Mouse (Mus musculus): ENCODE data around the gene Sfr1. TPM values are rescaled to one million over a fixed set of nuclear protein-coding genes. Genes with fewer than 3 reads are reported as not detected.
A peak's percentile ranks its signal among the peaks of the same experiment; 100 is the strongest.

Gene Sfr1
- polyA plus RNA-seq, 1 experiment from 2014 or later = 384 TPM

DNA sequence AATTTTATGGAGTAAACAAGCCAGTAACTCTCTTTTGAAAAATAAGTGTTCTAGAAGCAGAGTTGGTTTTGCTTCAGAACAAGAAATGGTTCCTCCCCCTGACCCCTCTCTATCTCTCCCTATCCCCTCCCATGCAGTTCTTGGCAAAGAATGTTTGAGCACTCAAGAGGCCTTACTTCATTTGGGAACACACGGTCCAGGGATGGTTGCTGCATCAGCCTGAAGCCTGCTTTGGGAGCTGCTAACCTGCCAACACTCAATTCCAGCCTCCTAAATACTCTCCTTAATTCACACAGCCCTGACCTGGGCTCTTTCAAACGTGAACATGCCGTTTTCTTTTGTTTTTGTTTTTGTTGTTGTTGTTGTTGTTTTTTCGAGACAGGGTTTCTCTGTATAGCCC is 6.6 kb upstream of the Sfr1 start:
- Histone ChIP-seq H3K9me3 (replicated peaks; ENCODE audit: control insufficient read depth, low read length) (no peaks in the 10 kb centered on the region), H3K4me1 (ENCODE audit: control insufficient read depth, insufficient read depth, low read length) (no peaks in the 10 kb centered on the region), H3K27ac (replicated peaks; ENCODE audit: low read depth, low read length) (no peak overlapping the region), H3K36me3 (replicated peaks; ENCODE audit: control insufficient read depth, insufficient read depth, low read depth, low read length) (no peaks in the 10 kb centered on the region), H3K27me3 (ENCODE audit: control insufficient read depth, insufficient read depth, low read length) (no peaks in the 10 kb centered on the region), H3K9ac (replicated peaks; ENCODE audit: low read length) (no peak overlapping the region), H3K4me3 (ENCODE audit: low read depth, low read length) (no peak overlapping the region), H3K4me2 (ENCODE audit: low read depth, low read length) (no peak overlapping the region)
- WGBS = 79% methylated on average over 4 of the region's 4 CpGs
- ATAC-seq (replicated peaks; ENCODE audit: insufficient number of reproducible peaks, low FRiP score, low TSS enrichment, low read depth) (no peak), DNase-seq (ENCODE audit: low spot score) (no peak)

DNA sequence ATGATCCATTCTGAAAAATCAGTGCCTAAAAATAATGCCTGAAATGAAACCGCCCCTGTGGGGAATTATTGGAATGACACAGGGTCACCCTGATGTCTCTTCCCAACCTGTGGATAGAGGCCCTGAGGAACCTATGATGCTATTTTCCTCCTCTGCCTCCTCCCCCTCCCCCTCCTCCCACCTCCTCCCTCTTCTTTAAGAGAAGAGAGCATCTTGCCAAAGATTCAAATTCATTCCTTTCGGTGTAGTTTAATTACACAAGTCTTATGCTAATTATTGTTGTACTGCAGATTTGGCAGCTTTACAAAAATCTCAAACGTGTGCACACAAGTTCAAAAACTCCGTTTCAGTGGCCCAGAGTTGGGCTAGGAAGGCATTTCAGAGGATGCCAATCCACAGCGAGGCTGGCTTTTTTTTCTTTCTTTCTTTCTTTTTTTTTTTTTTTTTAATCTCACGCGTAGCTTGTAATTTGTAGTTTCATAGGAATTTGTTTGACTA is 5.8 kb upstream of the Sfr1 start:
- 76% methylated on average over 7 of the region's 7 CpGs for WGBS
- ATAC-seq (replicated peaks; ENCODE audit: insufficient number of reproducible peaks, low FRiP score, low TSS enrichment, low read depth) (no peak), DNase-seq (ENCODE audit: low spot score) (no peak)
- H3K4me1 ChIP-seq (ENCODE audit: control insufficient read depth, insufficient read depth, low read length) = no peaks in the 10 kb centered on the region
- no peak overlapping the region for H3K27ac ChIP-seq (replicated peaks; ENCODE audit: low read depth, low read length)
- H3K27me3 ChIP-seq (ENCODE audit: control insufficient read depth, insufficient read depth, low read length) = no peaks in the 10 kb centered on the region
- no peaks in the 10 kb centered on the region for H3K36me3 ChIP-seq (replicated peaks; ENCODE audit: control insufficient read depth, insufficient read depth, low read depth, low read length)
- no peaks in the 10 kb centered on the region for H3K9me3 ChIP-seq (replicated peaks; ENCODE audit: control insufficient read depth, low read length)
- no peak overlapping the region for H3K4me3 ChIP-seq (ENCODE audit: low read depth, low read length)
- H3K9ac ChIP-seq (replicated peaks; ENCODE audit: low read length) = no peak overlapping the region
- H3K4me2 ChIP-seq (ENCODE audit: low read depth, low read length) = no peak overlapping the region

DNA sequence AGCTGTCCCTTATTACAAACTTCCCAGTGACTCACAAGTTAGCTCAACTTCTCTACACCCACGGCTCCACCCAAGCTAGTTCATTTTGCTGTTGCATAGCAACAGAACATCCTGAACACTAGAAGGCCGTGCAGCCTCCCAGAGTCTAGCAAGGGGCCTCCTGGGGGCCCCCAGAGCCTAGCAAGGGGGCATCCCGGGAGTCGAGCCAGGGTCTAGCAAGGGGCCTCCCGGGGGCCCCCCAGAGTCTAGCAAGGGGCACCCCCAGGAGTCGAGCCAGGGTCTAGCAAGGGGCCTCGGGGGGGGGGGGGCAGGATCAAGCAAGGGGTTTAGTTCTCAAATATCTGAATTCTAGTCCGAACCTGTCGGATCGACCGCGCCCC is 801 bp upstream of the Sfr1 start:
- Histone ChIP-seq H3K9me3 (replicated peaks; ENCODE audit: control insufficient read depth, low read length) (no peaks in the 10 kb centered on the region), H3K9ac (replicated peaks; ENCODE audit: low read length) (peak overlapping the region; percentile 63), H3K4me1 (ENCODE audit: control insufficient read depth, insufficient read depth, low read length) (no peaks in the 10 kb centered on the region), H3K27ac (replicated peaks; ENCODE audit: low read depth, low read length) (peak overlapping the region; percentile 89), H3K4me3 (ENCODE audit: low read depth, low read length) (peak overlapping the region; percentile 73), H3K36me3 (replicated peaks; ENCODE audit: control insufficient read depth, insufficient read depth, low read depth, low read length) (no peaks in the 10 kb centered on the region; the same call in 1 of the 2 replicates), H3K27me3 (ENCODE audit: control insufficient read depth, insufficient read depth, low read length) (no peaks in the 10 kb centered on the region), H3K4me2 (ENCODE audit: low read depth, low read length) (peak overlapping the region; percentile 61)
- DNase-seq (ENCODE audit: low spot score) (peak; percentile 84), ATAC-seq (replicated peaks; ENCODE audit: insufficient number of reproducible peaks, low FRiP score, low TSS enrichment, low read depth) (peak; percentile 85)
- 0% methylated on average over 12 of the region's 12 CpGs for WGBS

DNA sequence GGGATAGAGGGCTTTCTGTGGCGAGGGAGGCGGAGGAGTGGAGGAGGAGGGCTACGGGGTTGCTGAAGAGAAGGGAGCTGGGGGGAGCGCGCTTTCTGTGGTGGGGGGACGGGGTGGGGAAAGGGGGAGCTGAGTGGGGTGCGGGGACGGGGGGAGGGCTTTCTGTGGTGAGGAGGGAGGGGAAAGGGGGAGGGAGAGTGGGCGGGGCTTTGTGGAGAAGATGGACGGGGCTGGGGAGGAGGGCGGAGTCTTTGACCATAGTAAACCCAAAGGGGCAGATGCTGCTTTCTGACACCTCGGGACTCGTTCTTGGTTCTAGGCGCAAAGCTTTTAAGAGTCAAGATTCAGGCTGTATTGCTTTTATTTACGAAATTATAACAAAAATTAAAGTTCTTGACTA is 449 bp downstream of the Sfr1 start:
- ATAC-seq (replicated peaks; ENCODE audit: insufficient number of reproducible peaks, low FRiP score, low TSS enrichment, low read depth) = no peak
- WGBS = 1% methylated on average over 14 of the region's 15 CpGs
- Histone ChIP-seq H3K27me3 (ENCODE audit: control insufficient read depth, insufficient read depth, low read length) (no peaks in the 10 kb centered on the region), H3K9ac (replicated peaks; ENCODE audit: low read length) (peak overlapping the region; percentile 76), H3K36me3 (replicated peaks; ENCODE audit: control insufficient read depth, insufficient read depth, low read depth, low read length) (no peaks in the 10 kb centered on the region; the same call in 1 of the 2 replicates), H3K4me3 (ENCODE audit: low read depth, low read length) (peak overlapping the region; percentile 73), H3K9me3 (replicated peaks; ENCODE audit: control insufficient read depth, low read length) (no peaks in the 10 kb centered on the region), H3K4me1 (ENCODE audit: control insufficient read depth, insufficient read depth, low read length) (no peaks in the 10 kb centered on the region), H3K27ac (replicated peaks; ENCODE audit: low read depth, low read length) (peak overlapping the region; percentile 88), H3K4me2 (ENCODE audit: low read depth, low read length) (peak overlapping the region; percentile 16)
- DNase-seq (ENCODE audit: low spot score) = peak; percentile 83

DNA sequence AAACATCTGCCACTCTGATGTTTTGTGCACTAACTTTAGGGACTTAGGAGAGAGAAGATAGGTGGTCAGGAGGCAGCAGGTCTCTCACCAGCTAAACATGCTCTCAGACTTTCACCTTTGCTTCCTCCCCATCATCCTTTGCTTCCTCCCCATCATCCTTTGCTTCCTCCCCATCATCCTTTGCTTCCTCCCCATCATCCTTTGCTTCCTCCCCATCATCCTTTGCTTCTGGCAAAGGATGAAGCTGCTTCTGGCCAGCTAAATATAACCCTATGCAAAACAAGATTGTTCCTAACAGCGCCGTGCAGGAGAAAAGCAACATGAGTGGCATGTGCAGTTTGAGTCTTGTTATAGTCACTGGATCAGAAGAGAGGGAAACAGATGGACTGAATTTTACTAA is 15.6 kb downstream of the Sfr1 start:
- DNase-seq (ENCODE audit: low spot score) (no peak), ATAC-seq (replicated peaks; ENCODE audit: insufficient number of reproducible peaks, low FRiP score, low TSS enrichment, low read depth) (no peak)
- Histone ChIP-seq H3K4me3 (ENCODE audit: low read depth, low read length) (no peak overlapping the region), H3K4me2 (ENCODE audit: low read depth, low read length) (no peak overlapping the region), H3K4me1 (ENCODE audit: control insufficient read depth, insufficient read depth, low read length) (no peaks in the 10 kb centered on the region), H3K36me3 (replicated peaks; ENCODE audit: control insufficient read depth, insufficient read depth, low read depth, low read length) (no peaks in the 10 kb centered on the region), H3K27me3 (ENCODE audit: control insufficient read depth, insufficient read depth, low read length) (no peaks in the 10 kb centered on the region), H3K27ac (replicated peaks; ENCODE audit: low read depth, low read length) (no peak overlapping the region), H3K9ac (replicated peaks; ENCODE audit: low read length) (no peak overlapping the region), H3K9me3 (replicated peaks; ENCODE audit: control insufficient read depth, low read length) (no peaks in the 10 kb centered on the region)
- 90% methylated on average over 2 of the region's 2 CpGs for WGBS

DNA sequence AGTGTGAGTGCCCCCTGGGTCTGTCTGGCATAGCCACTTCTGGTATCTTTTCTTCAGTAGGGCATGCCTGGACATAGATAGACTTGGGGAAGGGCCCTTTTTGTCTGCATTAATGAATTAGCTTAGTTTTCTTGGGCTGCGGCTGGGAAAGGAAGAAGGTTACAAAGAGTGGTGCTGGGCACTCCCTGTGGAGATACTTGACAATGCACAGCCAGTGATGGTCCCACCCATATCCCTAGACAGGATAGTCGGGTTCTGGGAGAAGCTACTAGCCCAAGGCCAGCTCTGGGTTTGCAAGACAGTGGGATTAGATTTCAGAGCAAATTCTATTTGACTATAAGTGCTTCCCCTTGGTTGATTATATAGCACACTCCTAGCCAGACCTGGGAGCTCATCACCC is 17.5 kb downstream of the Sfr1 start:
- H3K9me3 ChIP-seq (replicated peaks; ENCODE audit: control insufficient read depth, low read length) = no peaks in the 10 kb centered on the region
- WGBS = 77% methylated on average over 2 of the region's 2 CpGs
- no peak overlapping the region for H3K4me3 ChIP-seq (ENCODE audit: low read depth, low read length)
- H3K36me3 ChIP-seq (replicated peaks; ENCODE audit: control insufficient read depth, insufficient read depth, low read depth, low read length) = no peaks in the 10 kb centered on the region
- no peak overlapping the region for H3K4me2 ChIP-seq (ENCODE audit: low read depth, low read length)
- H3K9ac ChIP-seq (replicated peaks; ENCODE audit: low read length) = no peak overlapping the region
- ATAC-seq (replicated peaks; ENCODE audit: insufficient number of reproducible peaks, low FRiP score, low TSS enrichment, low read depth) = no peak
- H3K27ac ChIP-seq (replicated peaks; ENCODE audit: low read depth, low read length) = no peak overlapping the region
- DNase-seq (ENCODE audit: low spot score) = no peak
- no peaks in the 10 kb centered on the region for H3K27me3 ChIP-seq (ENCODE audit: control insufficient read depth, insufficient read depth, low read length)
- no peaks in the 10 kb centered on the region for H3K4me1 ChIP-seq (ENCODE audit: control insufficient read depth, insufficient read depth, low read length)

DNA sequence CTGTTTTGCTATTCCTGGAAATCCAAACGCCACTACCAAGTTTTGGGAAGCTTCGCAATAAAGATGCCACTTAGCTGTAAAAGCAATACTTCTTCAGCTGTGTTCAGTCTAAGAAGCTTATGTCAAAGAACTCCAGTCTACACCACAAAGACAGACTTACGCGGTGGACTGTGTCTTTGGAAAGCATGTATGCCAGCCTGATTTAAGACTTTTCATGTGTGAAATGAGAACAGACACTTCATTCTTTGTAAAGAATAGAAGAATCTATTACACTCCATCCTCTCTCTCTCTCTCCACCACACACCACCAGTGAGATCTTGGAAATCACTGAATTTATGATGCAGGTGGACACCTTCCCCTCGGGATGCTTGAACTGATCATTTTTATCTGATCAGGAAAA is 18.9 kb downstream of the Sfr1 start:
- H3K4me3 ChIP-seq (ENCODE audit: low read depth, low read length) = no peak overlapping the region
- no peak overlapping the region for H3K27ac ChIP-seq (replicated peaks; ENCODE audit: low read depth, low read length)
- no peak overlapping the region for H3K9ac ChIP-seq (replicated peaks; ENCODE audit: low read length)
- 77% methylated on average over 5 of the region's 5 CpGs for WGBS
- no peak for DNase-seq (ENCODE audit: low spot score)
- H3K4me2 ChIP-seq (ENCODE audit: low read depth, low read length) = no peak overlapping the region
- no peak for ATAC-seq (replicated peaks; ENCODE audit: insufficient number of reproducible peaks, low FRiP score, low TSS enrichment, low read depth)
- H3K4me1 ChIP-seq (ENCODE audit: control insufficient read depth, insufficient read depth, low read length) = no peaks in the 10 kb centered on the region
- H3K36me3 ChIP-seq (replicated peaks; ENCODE audit: control insufficient read depth, insufficient read depth, low read depth, low read length) = no peaks in the 10 kb centered on the region
- no peaks in the 10 kb centered on the region for H3K27me3 ChIP-seq (ENCODE audit: control insufficient read depth, insufficient read depth, low read length)
- no peaks in the 10 kb centered on the region for H3K9me3 ChIP-seq (replicated peaks; ENCODE audit: control insufficient read depth, low read length)

DNA sequence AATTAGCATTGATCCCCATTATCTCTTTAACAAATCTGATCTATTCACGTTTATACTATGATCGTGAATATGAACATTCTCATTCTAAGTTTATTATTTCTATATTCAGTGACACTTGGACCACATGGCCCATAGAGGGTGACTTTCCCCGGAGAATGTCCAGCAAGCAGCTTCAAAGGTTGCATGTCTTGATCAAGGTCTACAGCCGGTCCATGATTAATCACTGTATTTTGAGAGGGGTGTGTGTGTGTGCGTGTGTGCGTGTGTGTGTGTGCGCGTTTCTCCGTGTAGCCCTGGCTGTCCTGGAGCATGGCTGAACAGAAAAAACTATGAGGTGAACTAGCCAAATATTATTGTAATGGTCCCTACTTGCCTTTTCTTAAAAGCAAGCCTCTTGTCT is 21.0 kb downstream of the Sfr1 start:
- no peaks in the 10 kb centered on the region for H3K27me3 ChIP-seq (ENCODE audit: control insufficient read depth, insufficient read depth, low read length)
- no peak overlapping the region for H3K27ac ChIP-seq (replicated peaks; ENCODE audit: low read depth, low read length)
- no peak for DNase-seq (ENCODE audit: low spot score)
- H3K4me2 ChIP-seq (ENCODE audit: low read depth, low read length) = no peak overlapping the region
- no peaks in the 10 kb centered on the region for H3K4me1 ChIP-seq (ENCODE audit: control insufficient read depth, insufficient read depth, low read length)
- H3K9me3 ChIP-seq (replicated peaks; ENCODE audit: control insufficient read depth, low read length) = no peaks in the 10 kb centered on the region
- no peak overlapping the region for H3K4me3 ChIP-seq (ENCODE audit: low read depth, low read length)
- no peaks in the 10 kb centered on the region for H3K36me3 ChIP-seq (replicated peaks; ENCODE audit: control insufficient read depth, insufficient read depth, low read depth, low read length)
- WGBS = 91% methylated on average over 9 of the region's 9 CpGs
- ATAC-seq (replicated peaks; ENCODE audit: insufficient number of reproducible peaks, low FRiP score, low TSS enrichment, low read depth) = no peak
- H3K9ac ChIP-seq (replicated peaks; ENCODE audit: low read length) = no peak overlapping the region

Data from embryonic facial prominence, embryonic 11.5 days (tissue).